Mouse (Mus musculus) ES-E14 (cell line): ENCODE results near the gene Rtp2.

Experiments used
- CHD2 ChIP-seq: IDR thresholded peaks from 2 replicates; pipeline ENCODE4 v1.6.1; 2014; ENCODE audit warnings: mild to moderate bottlenecking, low read depth, low read length, inconsistent platforms
- HCFC1 ChIP-seq: IDR thresholded peaks from 2 replicates; pipeline ENCODE4 v1.6.1; 2012; ENCODE audit warnings: low read length, inconsistent platforms, borderline replicate concordance; ENCODE audit not compliant: insufficient read depth
- MAFK ChIP-seq: IDR thresholded peaks from 2 replicates; pipeline ENCODE4 v1.6.1; 2014; ENCODE audit warnings: mild to moderate bottlenecking, low read depth, low read length, inconsistent platforms; ENCODE audit not compliant: insufficient read depth
- ZC3H11A ChIP-seq: IDR thresholded peaks from 2 replicates; pipeline ENCODE4 v1.6.1; 2012; ENCODE audit warnings: low read depth, mild to moderate bottlenecking, inconsistent platforms, low read length, borderline replicate concordance
- ZNF384 ChIP-seq: IDR thresholded peaks from 2 replicates; pipeline ENCODE4 v1.6.1; 2012; ENCODE audit warnings: low read depth, low read length, inconsistent platforms

DNA sequence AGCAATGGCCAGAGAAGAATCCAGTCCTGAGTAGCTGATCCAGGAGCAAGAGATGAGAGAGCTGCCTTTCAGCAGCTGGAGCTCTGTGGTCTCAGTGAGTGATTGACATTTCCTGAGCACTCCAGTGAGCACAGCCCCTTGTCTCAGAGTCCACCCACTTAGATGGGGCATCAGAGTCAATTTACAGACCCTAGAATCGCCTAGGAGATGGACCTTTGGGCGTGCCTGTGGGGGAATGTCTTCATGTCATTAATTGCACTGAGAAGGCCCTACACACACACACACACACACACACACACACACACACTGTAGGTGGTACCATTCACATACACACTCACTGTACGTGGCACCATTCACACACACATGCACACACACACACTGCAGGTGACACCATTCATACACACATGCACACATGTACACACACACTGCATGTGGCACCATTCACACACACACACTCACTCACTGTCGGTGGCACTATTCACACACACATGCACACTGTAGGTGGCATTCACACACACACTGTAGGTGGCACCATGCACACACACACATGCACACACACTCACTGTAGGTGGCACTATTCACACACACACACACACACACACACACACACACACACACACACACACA, 20.0 kb upstream of the Rtp2 start:
- no peak for TF ChIP-seq ZC3H11A
- TF ChIP-seq MAFK = no peak
- TF ChIP-seq ZNF384 = no peak
- no peak for TF ChIP-seq CHD2
- no peak for TF ChIP-seq HCFC1
